In genomic region chr4:33125409-33126084, GRCm38 (mm10) we compare ENCODE assay signal across 12 mouse cellular contexts. TPM values are rescaled to one million over a fixed set of nuclear protein-coding genes. Genes with fewer than 3 reads are reported as not detected.
DNase-seq lines count a peak whose midpoint lies in the region; ATAC-seq lines count a peak whose summit lies in the region.
"Had no signal": no experiment of that assay in that cellular context is flagged by ENCODE, and none has a peak within 500 bp of the region (broad histone marks: within the 10 kb centered on the region; RNA-seq: fewer than 3 reads in every experiment).

No protein-coding gene starts in this region.

- DNase-seq in layer of hippocampus, adult 18-20 months (ENCODE audit: low spot score in 2 of 2) = peak; percentile 7 to 39
- DNase-seq in layer of hippocampus, adult 9-10 months (ENCODE audit: low spot score) = no peak
- peak; percentile 35 for DNase-seq in R1 (ENCODE audit: low read depth, low spot score)
- DNase-seq in cerebellum, adult 11-12 months = peak; percentile 69
- DNase-seq: thymus, postnatal 4 days had no signal

- ATAC-seq in heart, embryonic 14.5 days (ENCODE audit: insufficient number of reproducible peaks, insufficient read depth, low FRiP score, low read depth) = no peak
- no peak for ATAC-seq in neural tube, embryonic 15.5 days (ENCODE audit: low FRiP score)
- no peak for ATAC-seq in activated CD4-positive, CD25-positive, alpha-beta regulatory T cell, adult 4 months
- ATAC-seq: intestine, postnatal 0 days had no signal

- H3K27me3 ChIP-seq in heart, embryonic 14.5 days (ENCODE audit: control insufficient read depth, insufficient read depth, low read length) = no peaks in the 10 kb centered on the region
- H3K27me3 ChIP-seq in neural tube, embryonic 15.5 days (replicated peaks) = no peaks in the 10 kb centered on the region

- no peaks in the 10 kb centered on the region for H3K36me3 ChIP-seq in heart, embryonic 14.5 days (ENCODE audit: control insufficient read depth, insufficient read depth, low read length)
- H3K36me3 ChIP-seq in neural tube, embryonic 15.5 days = no peaks in the 10 kb centered on the region
- H3K36me3 ChIP-seq: G1E had no signal

- H3K4me3 ChIP-seq in heart, embryonic 14.5 days (ENCODE audit: control insufficient read depth in 1 of 2, insufficient read depth in 1 of 2, low read depth in 1 of 2, low read length in 2 of 2) = no peak overlapping the region; a peak in 1 of 4 replicates
- no peak overlapping the region for H3K4me3 ChIP-seq in neural tube, embryonic 15.5 days (replicated peaks)

- peaks cover 4 to 7% of the 10 kb centered on the region in 2 experiments; a peak in 2 of 4 replicates for H3K4me1 ChIP-seq in heart, embryonic 14.5 days (ENCODE audit: control insufficient read depth in 2 of 2, insufficient read depth in 2 of 2, low read length in 2 of 2)
- H3K4me1 ChIP-seq in neural tube, embryonic 15.5 days = no peaks in the 10 kb centered on the region

- H3K9me3 ChIP-seq in heart, embryonic 14.5 days (ENCODE audit: control insufficient read depth, low read length) = no peaks in the 10 kb centered on the region
- no peaks in the 10 kb centered on the region for H3K9me3 ChIP-seq in neural tube, embryonic 15.5 days (replicated peaks)
- H3K9me3 ChIP-seq: G1E had no signal

- H3K9ac ChIP-seq in heart, embryonic 14.5 days (ENCODE audit: low read length) = no peak overlapping the region
- H3K9ac ChIP-seq in neural tube, embryonic 15.5 days (replicated peaks) = no peak overlapping the region

- peak overlapping the region; percentile 45 for H3K4me2 ChIP-seq in heart, embryonic 14.5 days (ENCODE audit: low read length)
- no peak overlapping the region for H3K4me2 ChIP-seq in neural tube, embryonic 15.5 days

- WGBS in heart, embryonic 14.5 days = 36% methylated on average over 10 of the region's 10 CpGs
- WGBS in neural tube, embryonic 15.5 days = 69% methylated on average over 10 of the region's 10 CpGs

- peak overlapping the region in 1 of 2 experiments; percentile 41; a peak in 1 of 4 replicates for H3K27ac ChIP-seq in heart, embryonic 14.5 days (replicated peaks in 1 of 2; ENCODE audit: control insufficient read depth in 1 of 2, insufficient read depth in 1 of 2, low read depth in 2 of 2, low read length in 2 of 2)
- no peak overlapping the region for H3K27ac ChIP-seq in neural tube, embryonic 15.5 days (replicated peaks)

RNA-seq across cellular contexts. Expression of gene Gabrr1, which starts 6.8 kb away (rescaled TPM):
- total RNA-seq in layer of hippocampus, adult 18-20 months (2021) = under 1 TPM in 1 of 2 experiments, not detected in 1; 0.13 TPM
- polyA plus RNA-seq in heart, embryonic 14.5 days (2014; fragmentation: Nextera tagmentation; extraction: Ambion mirVana) = 0.08 and 0.16 TPM in 2 replicates
- 0.27 and 0.28 TPM in 2 replicates for polyA plus RNA-seq in neural tube, embryonic 15.5 days (2015; fragmentation: Nextera tagmentation; extraction: Ambion mirVana)
- polyA plus RNA-seq in activated CD4-positive, CD25-positive, alpha-beta regulatory T cell, adult 4 months (2017; shearing (Covaris generic)) = not detected
- total RNA-seq: neutrophil, adult 5-6 weeks had no signal
- polyA plus RNA-seq: G1E; limb, embryonic 11.5 days had no signal
